Comparison of ENCODE assay signal across 23 mouse cellular contexts in genomic region chr1:43594738-43595137, GRCm38 (mm10).
DNase-seq lines count a peak whose midpoint lies in the region; ATAC-seq lines count a peak whose summit lies in the region.
"Had no signal": no experiment of that assay in that cellular context is flagged by ENCODE, and none has a peak within 500 bp of the region (broad histone marks: within the 10 kb centered on the region; RNA-seq: fewer than 3 reads in every experiment).

No protein-coding gene starts in this region.

- H3K9ac ChIP-seq in hindbrain, embryonic 15.5 days: no peak overlapping the region
- H3K9ac ChIP-seq in hindbrain, embryonic 14.5 days: no peak overlapping the region
- H3K9ac ChIP-seq in neural tube, embryonic 12.5 days: no peak overlapping the region
- H3K9ac ChIP-seq: forebrain, embryonic 13.5 days; limb, embryonic 13.5 days; liver, embryonic 15.5 days; midbrain, embryonic 12.5 days had no signal

- DNase-seq in hindbrain, embryonic 14.5 days (ENCODE audit: low spot score): no peak
- DNase-seq in neural tube, embryonic 10.5 days (ENCODE audit: extremely low spot score, low spot score): no peak
- DNase-seq in limb, embryonic 10.5 days (ENCODE audit: low spot score): peak; percentile 32
- DNase-seq in left cerebral cortex, adult 11 months (ENCODE audit: low spot score): no peak
- no peak for DNase-seq in adrenal gland, adult 2 months
- DNase-seq: adrenal gland, postnatal 14 days; B cell, adult 2 months; cerebellum, adult 18-20 months; cerebellum, postnatal 36 days; gastrocnemius, postnatal 25 days; heart, adult 2 months; heart, postnatal 4 days; kidney, adult 8-10 months; kidney, postnatal 25 days; layer of hippocampus, adult 9-11 months; right cerebral cortex, postnatal 4 days had no signal

- H3K36me3 ChIP-seq in hindbrain, embryonic 15.5 days: no peaks in the 10 kb centered on the region
- H3K36me3 ChIP-seq in hindbrain, embryonic 14.5 days (replicated peaks; ENCODE audit: control insufficient read depth, insufficient read depth): no peaks in the 10 kb centered on the region
- no peaks in the 10 kb centered on the region for H3K36me3 ChIP-seq in neural tube, embryonic 12.5 days
- H3K36me3 ChIP-seq in limb, embryonic 10.5 days: no peaks in the 10 kb centered on the region
- H3K36me3 ChIP-seq: limb, embryonic 13.5 days; liver, embryonic 15.5 days; midbrain, embryonic 12.5 days had no signal

- no peak overlapping the region for H3K4me3 ChIP-seq in hindbrain, embryonic 15.5 days
- no peak overlapping the region for H3K4me3 ChIP-seq in hindbrain, embryonic 14.5 days (replicated peaks; ENCODE audit: low read length)
- no peak overlapping the region for H3K4me3 ChIP-seq in neural tube, embryonic 12.5 days
- H3K4me3 ChIP-seq in limb, embryonic 10.5 days: no peak overlapping the region
- H3K4me3 ChIP-seq: forebrain, embryonic 13.5 days; heart, adult 2 months; limb, embryonic 13.5 days; liver, embryonic 15.5 days; midbrain, embryonic 12.5 days had no signal

- 0 out of 2 replicates have a peak, but pooled peaks have one; percentile 23 for ATAC-seq in hindbrain, embryonic 15.5 days (ENCODE audit: low FRiP score, low read depth)
- no peak for ATAC-seq in hindbrain, embryonic 14.5 days (ENCODE audit: low FRiP score)
- ATAC-seq in neural tube, embryonic 12.5 days (ENCODE audit: low FRiP score, low read depth): 0 out of 2 replicates have a peak, but pooled peaks have one; percentile 17
- ATAC-seq: forebrain, embryonic 13.5 days had no signal

- 72% methylated on average over 4 of the region's 4 CpGs for WGBS in hindbrain, embryonic 15.5 days
- WGBS in hindbrain, embryonic 14.5 days: 76% methylated on average over 4 of the region's 4 CpGs
- 76% methylated on average over 4 of the region's 4 CpGs for WGBS in neural tube, embryonic 12.5 days
- 80% methylated on average over 4 of the region's 4 CpGs for WGBS in limb, embryonic 10.5 days

- no peak overlapping the region for H3K27ac ChIP-seq in hindbrain, embryonic 15.5 days (replicated peaks)
- no peak overlapping the region for H3K27ac ChIP-seq in hindbrain, embryonic 14.5 days
- H3K27ac ChIP-seq in neural tube, embryonic 12.5 days: no peak overlapping the region
- H3K27ac ChIP-seq in limb, embryonic 10.5 days: peak overlapping the region; percentile 61; the same call in 1 of the 2 replicates
- H3K27ac ChIP-seq: forebrain, embryonic 13.5 days; heart, adult 2 months; limb, embryonic 13.5 days; liver, embryonic 15.5 days; macrophage; midbrain, embryonic 12.5 days had no signal

- H3K4me2 ChIP-seq in hindbrain, embryonic 15.5 days: no peak overlapping the region
- H3K4me2 ChIP-seq in hindbrain, embryonic 14.5 days (replicated peaks): no peak overlapping the region
- H3K4me2 ChIP-seq in neural tube, embryonic 12.5 days (replicated peaks): no peak overlapping the region
- H3K4me2 ChIP-seq: forebrain, embryonic 13.5 days; limb, embryonic 13.5 days; liver, embryonic 15.5 days; midbrain, embryonic 12.5 days had no signal

- no peaks in the 10 kb centered on the region; the same call in 1 of the 2 replicates for H3K4me1 ChIP-seq in hindbrain, embryonic 15.5 days (replicated peaks)
- 0 out of 2 replicates have a peak, but pooled peaks cover 4% of the 10 kb centered on the region for H3K4me1 ChIP-seq in hindbrain, embryonic 14.5 days (replicated peaks; ENCODE audit: control insufficient read depth, insufficient read depth, low read length)
- no peaks in the 10 kb centered on the region for H3K4me1 ChIP-seq in neural tube, embryonic 12.5 days
- H3K4me1 ChIP-seq in limb, embryonic 10.5 days: peaks cover 28% of the 10 kb centered on the region
- H3K4me1 ChIP-seq: midbrain, embryonic 12.5 days had no signal

- H3K27me3 ChIP-seq in hindbrain, embryonic 15.5 days: no peaks in the 10 kb centered on the region
- H3K27me3 ChIP-seq in hindbrain, embryonic 14.5 days (ENCODE audit: control insufficient read depth, insufficient read depth, low read length): no peaks in the 10 kb centered on the region
- no peaks in the 10 kb centered on the region for H3K27me3 ChIP-seq in neural tube, embryonic 12.5 days (replicated peaks)
- H3K27me3 ChIP-seq in limb, embryonic 10.5 days (ENCODE audit: low read depth, poor library complexity, severe bottlenecking): no peaks in the 10 kb centered on the region
- H3K27me3 ChIP-seq: forebrain, embryonic 13.5 days; limb, embryonic 13.5 days; liver, embryonic 15.5 days; midbrain, embryonic 12.5 days had no signal

- H3K9me3 ChIP-seq in hindbrain, embryonic 15.5 days: no peaks in the 10 kb centered on the region
- no peaks in the 10 kb centered on the region for H3K9me3 ChIP-seq in hindbrain, embryonic 14.5 days (ENCODE audit: control insufficient read depth, low read length)
- H3K9me3 ChIP-seq in neural tube, embryonic 12.5 days: no peaks in the 10 kb centered on the region
- no peaks in the 10 kb centered on the region for H3K9me3 ChIP-seq in limb, embryonic 10.5 days (replicated peaks)
- H3K9me3 ChIP-seq: forebrain, embryonic 13.5 days; limb, embryonic 13.5 days; liver, embryonic 15.5 days; midbrain, embryonic 12.5 days had no signal
